Mouse (Mus musculus): ENCODE results near the gene Zfp219. TPM values are rescaled to one million over a fixed set of nuclear protein-coding genes. Genes with fewer than 3 reads are reported as not detected.

Gene Zfp219
- total RNA-seq, 1 experiment from 2014 or later = 15.8 TPM

GRCm38 (mm10) chr14:52009361-52009760 is 11.2 kb downstream of the Zfp219 start:
- ATAC-seq (replicated peaks in 1 of 2; ENCODE audit: insufficient read depth in 1 of 2, low FRiP score in 2 of 2, low TSS enrichment in 1 of 2, low read depth in 1 of 2, poor library complexity in 2 of 2, severe bottlenecking in 2 of 2) = no peak

GRCm38 (mm10) chr14:52008321-52009203 is 12.0 kb downstream of the Zfp219 start:
- peak; percentile 82 to 84 for ATAC-seq (replicated peaks in 1 of 2; ENCODE audit: insufficient read depth in 1 of 2, low FRiP score in 2 of 2, low TSS enrichment in 1 of 2, low read depth in 1 of 2, poor library complexity in 2 of 2, severe bottlenecking in 2 of 2)

GRCm38 (mm10) chr14:52006771-52007170 is 13.8 kb downstream of the Zfp219 start:
- ATAC-seq (replicated peaks in 1 of 2; ENCODE audit: insufficient read depth in 1 of 2, low FRiP score in 2 of 2, low TSS enrichment in 1 of 2, low read depth in 1 of 2, poor library complexity in 2 of 2, severe bottlenecking in 2 of 2) = no peak

- ATAC-seq (replicated peaks in 1 of 2; ENCODE audit: insufficient read depth in 1 of 2, low FRiP score in 2 of 2, low TSS enrichment in 1 of 2, low read depth in 1 of 2, poor library complexity in 2 of 2, severe bottlenecking in 2 of 2) = no peak
Observed at GRCm38 (mm10) chr14:52006241-52006640, 14.3 kb downstream of the Zfp219 start.

GRCm38 (mm10) chr14:52005616-52006015 is 14.9 kb downstream of the Zfp219 start:
- ATAC-seq (replicated peaks in 1 of 2; ENCODE audit: insufficient read depth in 1 of 2, low FRiP score in 2 of 2, low TSS enrichment in 1 of 2, low read depth in 1 of 2, poor library complexity in 2 of 2, severe bottlenecking in 2 of 2) = no peak

- ATAC-seq (replicated peaks in 1 of 2; ENCODE audit: insufficient read depth in 1 of 2, low FRiP score in 2 of 2, low TSS enrichment in 1 of 2, low read depth in 1 of 2, poor library complexity in 2 of 2, severe bottlenecking in 2 of 2) = no peak
Observed at GRCm38 (mm10) chr14:52005141-52005540, 15.4 kb downstream of the Zfp219 start.

GRCm38 (mm10) chr14:52003981-52004495 is 16.5 kb downstream of the Zfp219 start:
- ATAC-seq (replicated peaks in 1 of 2; ENCODE audit: insufficient read depth in 1 of 2, low FRiP score in 2 of 2, low TSS enrichment in 1 of 2, low read depth in 1 of 2, poor library complexity in 2 of 2, severe bottlenecking in 2 of 2) = peak; percentile 66 to 75

GRCm38 (mm10) chr14:51997483-51997882 is 23.1 kb downstream of the Zfp219 start:
- ATAC-seq (replicated peaks in 1 of 2; ENCODE audit: insufficient read depth in 1 of 2, low FRiP score in 2 of 2, low TSS enrichment in 1 of 2, low read depth in 1 of 2, poor library complexity in 2 of 2, severe bottlenecking in 2 of 2) = no peak

GRCm38 (mm10) chr14:51996866-51997265 is 23.7 kb downstream of the Zfp219 start:
- no peak for ATAC-seq (replicated peaks in 1 of 2; ENCODE audit: insufficient read depth in 1 of 2, low FRiP score in 2 of 2, low TSS enrichment in 1 of 2, low read depth in 1 of 2, poor library complexity in 2 of 2, severe bottlenecking in 2 of 2)

- 0 out of 4 replicates have a peak, but pooled peaks of 1 of the 2 experiments have one; percentile 47 for ATAC-seq (replicated peaks in 1 of 2; ENCODE audit: insufficient read depth in 1 of 2, low FRiP score in 2 of 2, low TSS enrichment in 1 of 2, low read depth in 1 of 2, poor library complexity in 2 of 2, severe bottlenecking in 2 of 2)
Observed at GRCm38 (mm10) chr14:51996231-51996841, 24.2 kb downstream of the Zfp219 start.

- peak; percentile 27 to 59; a peak in 2 of 4 replicates for ATAC-seq (replicated peaks in 1 of 2; ENCODE audit: insufficient read depth in 1 of 2, low FRiP score in 2 of 2, low TSS enrichment in 1 of 2, low read depth in 1 of 2, poor library complexity in 2 of 2, severe bottlenecking in 2 of 2)
Observed at GRCm38 (mm10) chr14:51995219-51995871, 25.2 kb downstream of the Zfp219 start.

GRCm38 (mm10) chr14:51994453-51994852 is 26.1 kb downstream of the Zfp219 start:
- no peak for ATAC-seq (replicated peaks in 1 of 2; ENCODE audit: insufficient read depth in 1 of 2, low FRiP score in 2 of 2, low TSS enrichment in 1 of 2, low read depth in 1 of 2, poor library complexity in 2 of 2, severe bottlenecking in 2 of 2)

- ATAC-seq (replicated peaks in 1 of 2; ENCODE audit: insufficient read depth in 1 of 2, low FRiP score in 2 of 2, low TSS enrichment in 1 of 2, low read depth in 1 of 2, poor library complexity in 2 of 2, severe bottlenecking in 2 of 2) = no peak
Observed at GRCm38 (mm10) chr14:51989461-51989970, 31.0 kb downstream of the Zfp219 start.

- ATAC-seq (replicated peaks in 1 of 2; ENCODE audit: insufficient read depth in 1 of 2, low FRiP score in 2 of 2, low TSS enrichment in 1 of 2, low read depth in 1 of 2, poor library complexity in 2 of 2, severe bottlenecking in 2 of 2) = no peak
Observed at GRCm38 (mm10) chr14:51988731-51989130, 31.8 kb downstream of the Zfp219 start.

- no peak for ATAC-seq (replicated peaks in 1 of 2; ENCODE audit: insufficient read depth in 1 of 2, low FRiP score in 2 of 2, low TSS enrichment in 1 of 2, low read depth in 1 of 2, poor library complexity in 2 of 2, severe bottlenecking in 2 of 2)
Observed at GRCm38 (mm10) chr14:51987177-51987576, 33.4 kb downstream of the Zfp219 start.

GRCm38 (mm10) chr14:51986153-51986505 is 34.4 kb downstream of the Zfp219 start:
- no peak for ATAC-seq (replicated peaks in 1 of 2; ENCODE audit: insufficient read depth in 1 of 2, low FRiP score in 2 of 2, low TSS enrichment in 1 of 2, low read depth in 1 of 2, poor library complexity in 2 of 2, severe bottlenecking in 2 of 2)

GRCm38 (mm10) chr14:51985301-51986152 is 35.0 kb downstream of the Zfp219 start:
- peak; percentile 34 to 47 for ATAC-seq (replicated peaks in 1 of 2; ENCODE audit: insufficient read depth in 1 of 2, low FRiP score in 2 of 2, low TSS enrichment in 1 of 2, low read depth in 1 of 2, poor library complexity in 2 of 2, severe bottlenecking in 2 of 2)

All from hematopoietic stem cell, adult 5-6 weeks (primary cell).